Mouse (Mus musculus): ENCODE data around the gene Efna2.

Efna2 gene

DNA sequence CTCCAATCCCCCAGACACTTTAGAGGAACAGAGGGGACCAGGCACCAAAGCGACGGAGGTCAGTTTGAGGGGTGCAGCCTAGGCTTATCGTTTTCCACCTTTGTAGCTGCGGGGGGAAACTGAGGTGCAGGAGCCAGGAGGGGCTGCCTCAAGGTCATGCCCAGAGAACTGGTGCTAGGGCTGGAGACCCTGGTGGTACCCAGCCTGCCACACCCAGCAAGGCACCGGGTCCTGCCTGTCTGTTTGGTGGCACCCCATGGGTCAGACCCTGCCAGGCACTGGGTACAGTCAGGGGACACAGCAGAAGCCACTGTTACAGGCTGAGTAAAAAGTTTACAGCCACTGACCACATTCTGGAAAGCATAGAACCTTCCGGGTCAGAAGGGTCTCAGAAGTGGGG, 1.0 kb downstream of the Efna2 start:
- CTCF ChIA-PET = no interaction called here

GRCm38 (mm10) chr10:80180823-80181222, 1.5 kb downstream of the Efna2 start:
- CTCF ChIA-PET = no interaction called here

DNA sequence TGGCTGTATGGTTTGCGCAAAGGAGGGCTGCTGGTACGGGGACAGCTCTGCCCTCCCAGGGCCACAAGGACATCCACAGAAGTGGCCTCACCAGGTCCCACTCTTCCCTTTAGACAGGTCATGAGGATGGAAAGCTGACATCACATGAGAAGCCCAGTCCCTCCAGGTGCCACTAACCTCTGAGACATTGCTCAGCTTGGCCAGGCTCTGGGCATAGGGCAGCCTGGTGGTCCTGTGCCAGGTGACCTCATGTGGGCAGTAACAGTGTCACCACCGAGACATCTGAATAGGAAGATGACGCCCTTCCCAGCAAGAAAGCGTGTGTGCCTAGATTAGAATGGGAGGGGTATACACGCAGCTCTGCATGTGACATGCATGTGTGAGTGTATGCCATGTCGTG, 3.3 kb downstream of the Efna2 start:
- CTCF ChIA-PET = no interaction called here

- CTCF ChIA-PET = interaction anchor here (0.6 kb wide), 1 partner anchor 362 kb away, joined by 4 read pairs; no protein-coding TSS in a partner anchor
These were observed 7.4 kb downstream of the Efna2 start for GRCm38 (mm10) chr10:80186649-80187048.

GRCm38 (mm10) chr10:80187739-80188138, 8.5 kb downstream of the Efna2 start:
- CTCF ChIA-PET = no interaction called here

- CTCF ChIA-PET = no interaction called here
These were observed 9.3 kb downstream of the Efna2 start for GRCm38 (mm10) chr10:80188453-80189024.

DNA sequence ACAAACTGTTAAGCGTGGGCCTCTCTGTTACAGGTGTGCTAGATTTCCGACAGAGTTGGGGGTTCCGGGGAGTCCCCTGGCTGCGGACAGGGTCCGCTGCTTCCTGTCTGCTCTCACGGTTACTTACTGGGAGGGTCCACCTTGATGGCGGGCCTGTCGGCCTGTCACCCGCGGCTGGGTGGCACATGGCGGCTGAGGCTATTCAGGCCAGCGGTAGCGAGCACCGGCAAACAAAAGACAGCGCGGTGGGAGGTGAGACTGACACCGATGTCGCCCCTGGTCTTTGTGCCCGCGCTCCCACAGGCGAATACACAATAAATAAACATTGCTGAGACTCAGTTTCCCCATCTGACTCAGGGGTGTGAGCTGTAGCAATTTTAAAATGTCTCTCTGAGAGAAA, 10.7 kb downstream of the Efna2 start:
- CTCF ChIA-PET = no interaction called here

DNA sequence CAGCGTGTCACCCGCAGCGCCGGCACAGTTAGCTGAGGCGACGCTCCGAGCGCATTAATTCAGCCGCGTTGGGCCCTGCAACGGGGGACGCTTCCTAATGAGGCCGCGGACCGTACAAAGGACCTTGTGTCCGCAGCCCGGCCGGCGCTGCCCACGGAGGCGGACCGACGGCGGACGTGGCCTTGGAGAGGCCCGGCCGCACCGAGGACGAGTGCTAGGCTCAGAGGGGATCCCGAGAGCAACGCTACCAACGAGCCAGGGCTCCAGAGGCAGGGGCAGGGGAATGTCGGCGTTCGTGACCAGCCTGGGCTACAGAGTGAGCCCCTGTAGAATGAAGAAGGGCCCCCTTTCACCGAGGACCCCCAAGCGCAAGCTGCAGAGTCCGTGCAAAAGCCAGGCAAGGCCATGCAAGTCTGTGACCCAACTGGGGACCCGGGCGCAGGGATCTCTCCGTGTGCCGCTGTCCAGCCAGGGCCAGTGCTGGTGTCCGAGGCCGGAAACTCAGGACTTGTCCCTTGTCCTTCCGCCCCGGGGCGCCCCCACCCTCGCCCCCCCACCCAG, 11.3 kb downstream of the Efna2 start:
- CTCF ChIA-PET = interaction anchor here (0.7 kb wide), 1 partner anchor 678 kb away, joined by 5 read pairs; no protein-coding TSS in a partner anchor

DNA sequence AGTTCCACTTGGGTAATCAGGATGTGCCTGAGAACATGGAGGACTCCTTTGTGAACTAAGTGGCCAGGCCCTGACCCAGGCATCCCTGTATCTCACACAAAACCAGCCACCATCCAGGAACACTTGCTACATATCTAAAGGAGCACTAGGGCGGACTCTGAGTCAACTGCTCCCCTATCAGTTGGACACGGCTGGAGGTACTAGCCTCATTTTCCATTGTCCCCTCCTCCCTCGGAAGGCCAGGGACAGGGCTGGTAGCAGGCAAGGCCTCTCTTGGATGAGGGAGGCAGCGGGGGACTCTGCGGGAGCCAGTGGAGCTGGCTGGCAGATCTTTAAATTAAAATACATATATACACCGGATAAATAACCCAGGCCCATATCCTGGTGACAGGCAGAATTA, 14.7 kb downstream of the Efna2 start:
- CTCF ChIA-PET = no interaction called here

GRCm38 (mm10) chr10:80194441-80194840, 15.2 kb downstream of the Efna2 start:
- CTCF ChIA-PET = no interaction called here

GRCm38 (mm10) chr10:80196167-80196566, 16.9 kb downstream of the Efna2 start:
- CTCF ChIA-PET = no interaction called here

DNA sequence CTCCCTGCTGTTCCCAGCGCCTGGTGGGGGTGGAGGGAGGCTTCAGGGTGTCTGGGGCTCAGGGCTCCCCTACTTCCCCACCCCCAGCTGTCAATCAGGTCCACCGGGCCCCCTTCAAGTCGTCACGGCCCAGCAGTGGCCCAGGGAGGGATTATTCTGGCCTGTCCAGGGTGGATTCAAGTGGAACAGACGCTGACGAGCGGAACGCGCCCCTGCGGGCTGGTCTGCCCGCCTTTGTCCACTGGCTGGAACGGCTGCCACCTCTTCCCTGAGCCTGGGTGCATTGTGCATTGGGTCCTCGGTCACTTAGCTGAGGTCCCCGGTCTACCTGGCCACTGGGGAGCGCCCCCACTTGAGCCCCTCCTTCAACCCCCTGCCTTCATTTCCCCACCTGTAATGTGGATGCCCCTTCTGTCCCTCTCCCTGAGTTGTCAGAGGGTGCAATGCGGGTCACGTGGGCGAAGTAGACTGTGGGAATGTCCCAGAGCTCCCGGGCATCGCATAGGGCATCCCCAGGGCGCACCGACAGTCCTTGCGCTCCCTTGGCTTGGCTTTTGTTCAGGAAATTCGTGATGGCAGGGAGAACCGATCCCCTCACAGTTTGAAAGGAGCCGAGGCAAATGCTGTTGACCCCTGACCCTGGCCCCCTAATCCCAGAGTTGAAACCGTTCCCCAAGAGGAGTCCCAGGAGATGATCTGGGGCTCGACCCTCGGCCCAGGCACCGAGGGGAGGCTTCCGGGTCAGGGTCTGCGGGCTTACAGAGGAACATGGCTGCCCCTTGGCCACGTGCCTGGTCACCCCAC, 17.7 kb downstream of the Efna2 start:
- CTCF ChIA-PET = no interaction called here

DNA sequence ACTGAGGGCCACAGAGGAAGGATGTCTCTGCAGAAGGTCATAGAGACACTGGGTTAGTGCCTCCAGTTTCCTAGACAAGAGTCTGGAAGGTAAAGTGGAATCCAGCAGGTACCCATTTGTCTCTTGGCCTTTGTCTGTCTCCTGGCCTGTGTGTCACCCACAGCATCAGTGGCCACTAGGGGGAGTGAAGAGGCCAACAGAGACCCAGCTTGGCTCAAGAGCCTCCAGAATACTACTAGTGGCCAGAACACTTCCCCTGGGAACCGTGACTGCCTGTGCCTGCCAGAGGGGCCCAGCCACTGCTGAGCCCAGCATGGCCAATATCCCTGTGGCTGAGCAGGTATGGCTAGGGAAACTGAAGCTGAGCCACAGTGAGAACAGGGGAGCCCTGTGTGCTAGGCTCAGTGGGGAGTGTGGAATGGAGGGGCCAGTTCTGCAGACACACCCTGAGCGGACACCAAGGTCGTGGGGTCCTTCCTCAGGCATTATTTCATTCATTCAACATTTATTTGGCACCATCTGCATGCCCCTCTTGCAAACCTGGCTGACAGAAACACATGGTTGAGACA, 20.2 kb downstream of the Efna2 start:
- CTCF ChIA-PET = interaction anchor here (0.6 to 1.2 kb wide), 2 partner anchors 23 to 48 kb away, joined by 3 to 4 read pairs; no protein-coding TSS in a partner anchor

- CTCF ChIA-PET = interaction anchor here (1.2 kb wide), 1 partner anchor 46 kb away, joined by 4 read pairs; no protein-coding TSS in a partner anchor
These were observed 21.2 kb downstream of the Efna2 start for GRCm38 (mm10) chr10:80200485-80200884.

DNA sequence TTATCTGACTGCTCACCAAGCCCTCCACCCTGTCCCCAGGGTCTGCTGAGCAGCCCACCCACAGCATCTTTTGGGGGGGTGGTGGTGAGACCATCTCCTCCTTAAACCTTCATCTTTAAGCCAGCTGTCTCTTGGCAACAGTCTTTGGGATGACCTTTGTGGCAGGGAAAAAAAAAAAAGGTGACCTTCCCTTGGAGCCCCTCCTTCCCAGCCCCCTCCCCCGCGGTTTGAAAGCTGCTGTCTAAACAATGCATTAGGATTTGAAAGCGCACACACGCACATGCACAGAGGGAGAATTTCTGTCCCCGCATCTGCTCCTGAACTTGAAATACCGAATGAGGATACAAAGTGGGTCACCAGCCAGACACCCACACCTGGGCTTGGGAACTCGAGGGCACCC, 24.8 kb downstream of the Efna2 start:
- CTCF ChIA-PET = no interaction called here

GRCm38 (mm10) chr10:80207201-80207600, 27.9 kb downstream of the Efna2 start:
- CTCF ChIA-PET = no interaction called here

- CTCF ChIA-PET = no interaction called here
These were observed 28.4 kb downstream of the Efna2 start for GRCm38 (mm10) chr10:80207676-80208075.

DNA sequence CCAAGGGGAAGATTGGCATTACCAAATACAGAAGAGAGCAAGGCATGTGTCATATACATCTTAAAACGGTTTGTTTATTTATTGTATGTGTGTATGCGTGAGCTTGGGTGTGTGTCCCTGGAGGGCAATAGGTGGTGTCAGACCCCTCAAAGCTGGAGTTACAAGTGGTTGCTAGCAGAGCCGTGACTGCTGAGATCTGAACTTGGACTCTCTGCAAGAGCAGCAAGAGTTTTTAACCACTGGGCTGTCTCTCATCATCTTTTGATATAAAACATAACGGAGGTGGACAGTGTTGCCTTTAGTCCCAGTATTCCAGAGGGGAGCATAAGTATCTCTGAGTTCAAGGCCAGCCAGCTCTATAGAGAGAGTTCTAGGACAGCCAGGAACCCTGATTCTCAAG, 29.0 kb downstream of the Efna2 start:
- CTCF ChIA-PET = interaction anchor here (0.6 kb wide), 1 partner anchor 11 kb away, joined by 3 read pairs; no protein-coding TSS in a partner anchor

GRCm38 (mm10) chr10:80208841-80209371, 29.6 kb downstream of the Efna2 start:
- CTCF ChIA-PET = interaction anchor here (0.5 to 0.6 kb wide), 2 partner anchors 10 to 36 kb away, joined by 3 to 21 read pairs; no protein-coding TSS in a partner anchor

- CTCF ChIA-PET = interaction anchor here (0.6 kb wide), 1 partner anchor 809 kb away, joined by 5 read pairs; no protein-coding TSS in a partner anchor
These were observed 32.3 kb downstream of the Efna2 start for GRCm38 (mm10) chr10:80211547-80212103.

DNA sequence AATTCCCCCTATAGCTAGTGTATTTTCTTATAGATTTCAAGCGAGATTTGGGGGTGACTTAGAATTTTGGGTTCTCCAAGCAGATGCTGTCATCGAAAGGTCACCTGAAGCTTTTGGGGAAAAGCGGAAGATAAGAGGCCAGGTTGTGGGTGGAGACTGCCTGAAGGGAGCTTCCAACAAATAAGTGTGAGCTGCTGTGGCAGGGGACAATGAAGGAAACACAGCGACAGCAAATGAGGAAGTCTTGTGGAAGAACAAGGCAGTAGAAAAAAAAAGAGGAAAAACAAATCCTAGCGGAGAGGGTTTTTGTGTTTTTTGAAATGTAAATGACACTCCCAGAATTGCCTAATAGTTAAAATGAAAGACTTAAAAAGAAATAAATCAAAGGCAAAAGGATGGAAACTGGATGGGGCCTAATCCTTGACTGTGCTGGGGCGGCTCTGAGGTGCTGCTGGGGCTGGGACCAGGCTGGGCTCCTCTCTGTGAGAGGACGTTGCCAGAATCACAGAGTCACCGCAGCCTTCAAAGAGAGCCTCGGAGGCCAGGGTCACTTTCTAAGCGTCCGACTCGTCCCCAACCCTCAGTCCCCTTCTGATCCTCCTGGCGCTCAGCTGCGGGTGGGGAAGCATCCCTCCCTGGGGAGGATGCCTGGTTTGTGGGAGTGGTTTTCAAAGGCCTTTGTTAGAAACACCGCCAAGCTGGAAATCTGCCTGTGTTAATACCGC, 35.9 kb downstream of the Efna2 start:
- CTCF ChIA-PET = no interaction called here

All from spleen, embryonic (tissue).